Mouse (Mus musculus): ENCODE data around the gene Wfdc2. TPM values are rescaled to one million over a fixed set of nuclear protein-coding genes. Genes with fewer than 3 reads are reported as not detected.
A peak's percentile ranks its signal among the peaks of the same experiment; 100 is the strongest.

Gene Wfdc2
- polyA plus RNA-seq, 1 experiment from 2014 or later, result 1,354 TPM

DNA sequence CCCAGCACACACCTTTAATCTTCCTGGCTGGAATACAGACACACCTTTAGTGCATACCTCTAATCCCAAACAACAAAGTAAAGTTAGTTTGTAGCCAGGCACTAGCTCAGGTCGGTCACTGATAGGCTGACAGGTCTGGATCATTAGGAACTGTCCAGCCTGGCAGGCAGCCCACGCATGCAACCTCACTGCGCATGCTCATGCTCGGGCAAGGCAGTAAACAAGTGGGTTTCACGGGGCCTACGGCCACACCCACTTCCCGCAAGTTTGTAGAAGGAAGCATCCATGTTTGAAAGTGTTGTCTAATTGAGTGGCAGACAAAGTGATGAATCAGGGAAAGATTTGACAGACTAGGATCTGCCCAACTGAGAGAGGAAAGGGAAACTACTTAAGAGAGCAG, 19.6 kb upstream of the Wfdc2 start:
- H3K4me1 ChIP-seq (ENCODE audit: insufficient read depth, low read depth, low read length), result no peaks in the 10 kb centered on the region
- no peak overlapping the region for H3K4me3 ChIP-seq (ENCODE audit: low read depth, low read length)
- H3K9ac ChIP-seq (replicated peaks; ENCODE audit: low read depth), result no peak overlapping the region
- no peaks in the 10 kb centered on the region for H3K36me3 ChIP-seq (ENCODE audit: insufficient read depth, low read length)
- 71% methylated on average over 7 of the region's 7 CpGs for WGBS
- H3K9me3 ChIP-seq (ENCODE audit: low read length), result no peaks in the 10 kb centered on the region
- no peak overlapping the region for H3K27ac ChIP-seq (ENCODE audit: low read length)
- no peak for TF ChIP-seq CTCF (IDR thresholded peaks at IDR 0.05)
- TF ChIP-seq EP300 (IDR thresholded peaks at IDR 0.05), result no peak
- no peaks in the 10 kb centered on the region for H3K27me3 ChIP-seq (replicated peaks; ENCODE audit: insufficient read depth, low read length)
- DNase-seq (ENCODE audit: low spot score) (no peak), ATAC-seq (no peak)
- H3K4me2 ChIP-seq (replicated peaks; ENCODE audit: low read depth, low read length), result no peak overlapping the region

DNA sequence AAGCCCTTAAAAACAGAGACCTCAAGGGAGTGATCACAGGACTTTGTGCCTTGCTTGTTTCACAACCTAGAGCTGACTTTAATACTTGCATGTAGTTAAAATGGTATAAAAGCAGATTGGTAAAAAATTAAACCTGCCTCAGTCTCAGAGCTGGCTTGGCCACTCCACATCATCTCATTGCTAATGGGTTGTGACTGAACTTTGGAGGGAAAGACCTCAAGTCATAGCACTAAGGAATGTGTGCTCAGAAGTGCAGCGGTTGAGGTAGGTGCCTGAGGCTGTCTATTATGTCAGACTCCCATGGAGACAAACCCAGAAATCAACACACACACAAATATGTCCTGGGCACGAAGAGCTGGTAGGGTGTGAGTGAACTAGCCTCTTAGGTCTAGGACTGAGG, 18.5 kb upstream of the Wfdc2 start:
- 58% methylated on average over 2 of the region's 2 CpGs for WGBS
- no peak overlapping the region for H3K4me2 ChIP-seq (replicated peaks; ENCODE audit: low read depth, low read length)
- no peak overlapping the region for H3K9ac ChIP-seq (replicated peaks; ENCODE audit: low read depth)
- no peaks in the 10 kb centered on the region for H3K36me3 ChIP-seq (ENCODE audit: insufficient read depth, low read length)
- DNase-seq (ENCODE audit: low spot score) (no peak), ATAC-seq (0 out of 2 replicates have a peak, but pooled peaks have one; percentile 17)
- TF ChIP-seq CTCF (IDR thresholded peaks at IDR 0.05) (no peak), EP300 (IDR thresholded peaks at IDR 0.05) (no peak)
- no peaks in the 10 kb centered on the region for H3K4me1 ChIP-seq (ENCODE audit: insufficient read depth, low read depth, low read length)
- H3K9me3 ChIP-seq (ENCODE audit: low read length), result no peaks in the 10 kb centered on the region
- H3K4me3 ChIP-seq (ENCODE audit: low read depth, low read length), result no peak overlapping the region
- no peaks in the 10 kb centered on the region for H3K27me3 ChIP-seq (replicated peaks; ENCODE audit: insufficient read depth, low read length)
- no peak overlapping the region for H3K27ac ChIP-seq (ENCODE audit: low read length)

DNA sequence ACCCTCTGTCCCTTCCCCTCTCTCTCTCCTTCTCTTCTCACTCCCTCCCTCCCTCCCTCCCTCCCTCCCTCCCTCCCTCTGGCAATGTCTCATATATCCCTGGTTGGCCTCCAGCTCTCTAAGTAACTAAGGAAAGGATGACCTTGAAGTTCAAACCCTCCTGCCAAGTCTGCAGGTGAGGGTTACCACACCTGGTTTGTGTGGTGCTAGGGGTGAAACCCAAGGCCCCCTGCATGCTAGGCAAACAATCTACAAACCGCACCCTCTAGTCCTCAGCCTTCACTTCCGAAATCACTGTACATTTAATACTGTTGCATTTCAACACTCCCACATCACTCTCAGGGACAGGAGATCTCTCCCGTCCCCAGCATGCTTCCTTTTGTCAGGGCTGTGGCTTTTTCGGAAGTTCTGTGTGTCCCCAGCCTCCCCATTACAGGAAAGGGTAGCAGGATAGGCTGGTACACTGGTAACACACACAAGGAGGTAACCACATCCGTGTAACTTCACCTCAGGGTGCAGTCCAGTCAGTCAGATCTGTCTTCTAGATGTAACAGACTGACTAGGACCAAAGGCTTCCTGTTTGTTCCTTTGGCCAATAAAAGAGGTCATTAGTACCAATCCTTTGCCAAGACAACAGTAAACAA, 17.6 kb upstream of the Wfdc2 start:
- H3K4me2 ChIP-seq (replicated peaks; ENCODE audit: low read depth, low read length), result no peak overlapping the region
- H3K4me3 ChIP-seq (ENCODE audit: low read depth, low read length), result no peak overlapping the region
- no peak overlapping the region for H3K27ac ChIP-seq (ENCODE audit: low read length)
- no peaks in the 10 kb centered on the region for H3K36me3 ChIP-seq (ENCODE audit: insufficient read depth, low read length)
- H3K9ac ChIP-seq (replicated peaks; ENCODE audit: low read depth), result no peak overlapping the region
- no peaks in the 10 kb centered on the region for H3K9me3 ChIP-seq (ENCODE audit: low read length)
- 32% methylated on average over 5 of the region's 5 CpGs for WGBS
- H3K4me1 ChIP-seq (ENCODE audit: insufficient read depth, low read depth, low read length), result no peaks in the 10 kb centered on the region
- ATAC-seq (no peak), DNase-seq (ENCODE audit: low spot score) (peak; percentile 16)
- H3K27me3 ChIP-seq (replicated peaks; ENCODE audit: insufficient read depth, low read length), result no peaks in the 10 kb centered on the region
- TF ChIP-seq EP300 (IDR thresholded peaks at IDR 0.05) (no peak), CTCF (IDR thresholded peaks at IDR 0.05) (no peak)

DNA sequence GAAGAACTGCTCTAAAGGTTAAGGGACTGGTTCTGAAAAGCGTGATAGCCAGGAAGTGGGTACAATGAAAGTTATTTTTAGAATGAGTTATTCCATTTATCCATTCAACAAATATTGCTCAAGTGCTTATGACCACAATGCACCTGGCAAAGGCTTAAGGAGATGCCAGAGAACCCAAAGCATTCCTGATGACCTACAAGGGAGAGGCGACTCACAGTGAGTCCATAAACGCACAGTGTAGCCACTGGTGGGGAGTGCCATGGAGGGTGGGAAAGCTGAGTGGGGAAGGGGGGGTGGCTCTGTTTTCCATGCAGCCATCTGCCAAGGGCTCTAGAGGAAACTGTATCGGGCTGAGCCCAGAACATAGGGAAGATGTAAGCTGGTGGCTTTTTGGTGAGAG, 12.9 kb upstream of the Wfdc2 start:
- TF ChIP-seq CTCF (IDR thresholded peaks at IDR 0.05) (no peak), EP300 (IDR thresholded peaks at IDR 0.05) (peak; percentile 90)
- no peak overlapping the region for H3K4me2 ChIP-seq (replicated peaks; ENCODE audit: low read depth, low read length)
- ATAC-seq, result peak; percentile 93
- H3K9me3 ChIP-seq (ENCODE audit: low read length), result no peaks in the 10 kb centered on the region
- H3K4me1 ChIP-seq (ENCODE audit: insufficient read depth, low read depth, low read length), result no peaks in the 10 kb centered on the region
- H3K27ac ChIP-seq (ENCODE audit: low read length), result peak overlapping the region; percentile 66
- peak; percentile 84 for DNase-seq (ENCODE audit: low spot score)
- H3K27me3 ChIP-seq (replicated peaks; ENCODE audit: insufficient read depth, low read length), result no peaks in the 10 kb centered on the region
- WGBS, result 14% methylated on average over 4 of the region's 4 CpGs
- H3K4me3 ChIP-seq (ENCODE audit: low read depth, low read length), result no peak overlapping the region
- H3K36me3 ChIP-seq (ENCODE audit: insufficient read depth, low read length), result no peaks in the 10 kb centered on the region
- H3K9ac ChIP-seq (replicated peaks; ENCODE audit: low read depth), result no peak overlapping the region

DNA sequence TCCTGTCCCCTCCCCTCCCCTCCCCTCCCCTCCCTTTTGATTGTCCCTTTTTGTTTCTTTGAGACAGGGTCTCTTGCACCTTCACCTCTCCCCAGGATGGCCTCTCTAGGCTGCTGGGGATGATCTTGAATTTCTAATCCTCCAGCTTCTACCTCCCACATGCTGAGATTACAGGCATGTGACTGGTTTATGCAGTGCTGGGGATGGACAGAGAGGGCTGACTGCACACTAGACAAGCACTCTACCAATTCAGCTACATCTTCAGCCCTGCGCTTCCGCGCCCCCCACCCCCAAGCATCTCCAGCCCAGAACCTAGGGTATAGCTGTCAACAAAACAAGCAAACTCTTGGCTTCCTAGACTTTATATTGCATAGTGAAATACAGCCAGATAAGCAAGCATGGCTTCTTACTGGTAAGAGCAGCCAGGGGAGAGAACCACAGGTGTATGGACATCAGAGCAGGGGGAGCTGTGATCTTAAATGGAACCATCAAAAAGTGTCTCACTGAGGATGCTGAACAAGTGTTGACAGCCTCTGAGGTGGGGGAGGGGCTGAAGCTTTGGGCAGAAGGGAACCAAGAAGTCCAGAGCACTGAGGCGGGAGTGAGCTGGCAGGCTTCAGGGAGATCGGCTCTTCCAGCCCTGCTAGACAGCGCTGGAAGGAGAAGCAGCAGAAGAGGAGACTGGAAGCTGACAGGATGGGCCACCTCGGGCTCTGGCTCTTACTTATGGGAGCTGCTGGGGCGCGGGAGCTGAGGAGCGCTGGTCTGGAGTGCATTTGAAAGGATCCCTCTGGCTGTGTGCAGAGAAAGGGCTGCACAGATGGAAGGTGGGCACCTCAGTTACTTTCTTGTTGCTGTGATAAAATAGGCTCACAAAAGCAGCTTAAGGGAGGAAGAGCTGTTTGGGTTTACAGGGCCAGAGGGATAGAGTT, 12.0 kb upstream of the Wfdc2 start:
- Histone ChIP-seq H3K4me2 (replicated peaks; ENCODE audit: low read depth, low read length) (no peak overlapping the region), H3K27me3 (replicated peaks; ENCODE audit: insufficient read depth, low read length) (no peaks in the 10 kb centered on the region), H3K4me3 (ENCODE audit: low read depth, low read length) (no peak overlapping the region), H3K36me3 (ENCODE audit: insufficient read depth, low read length) (no peaks in the 10 kb centered on the region), H3K27ac (ENCODE audit: low read length) (no peak overlapping the region), H3K4me1 (ENCODE audit: insufficient read depth, low read depth, low read length) (no peaks in the 10 kb centered on the region), H3K9ac (replicated peaks; ENCODE audit: low read depth) (no peak overlapping the region), H3K9me3 (ENCODE audit: low read length) (no peaks in the 10 kb centered on the region)
- TF ChIP-seq CTCF (IDR thresholded peaks at IDR 0.05), result no peak
- no peak for TF ChIP-seq EP300 (IDR thresholded peaks at IDR 0.05)
- WGBS, result 30% methylated on average over 10 of the region's 10 CpGs
- ATAC-seq, result no peak
- no peak for DNase-seq (ENCODE audit: low spot score)

DNA sequence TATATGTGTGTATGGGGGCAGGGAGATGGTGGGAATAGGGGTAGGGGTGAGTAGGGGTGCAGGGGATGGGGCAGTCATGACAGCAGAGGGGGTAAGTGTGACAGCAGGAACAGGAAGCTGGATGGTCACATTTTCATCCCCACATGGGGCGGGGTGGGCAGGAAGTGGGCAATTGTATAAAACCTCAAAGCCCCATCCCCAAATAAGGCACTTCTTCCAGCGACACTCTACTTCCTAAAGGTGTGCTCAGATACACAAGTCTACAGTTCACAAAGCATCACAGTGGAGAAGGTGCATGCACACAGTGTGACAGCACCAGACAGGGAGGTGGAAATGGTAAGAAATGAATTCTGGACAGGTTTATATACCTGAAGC, 11.3 kb upstream of the Wfdc2 start:
- 69% methylated on average over 2 of the region's 2 CpGs for whole genome bisulfite sequencing
- H3K9me3 ChIP-seq (ENCODE audit: low read length), result no peaks in the 10 kb centered on the region
- H3K36me3 ChIP-seq (ENCODE audit: insufficient read depth, low read length), result no peaks in the 10 kb centered on the region
- no peak overlapping the region for H3K4me3 ChIP-seq (ENCODE audit: low read depth, low read length)
- H3K27ac ChIP-seq (ENCODE audit: low read length), result no peak overlapping the region
- ATAC-seq (no peak), DNase-seq (ENCODE audit: low spot score) (no peak)
- no peaks in the 10 kb centered on the region for H3K27me3 ChIP-seq (replicated peaks; ENCODE audit: insufficient read depth, low read length)
- no peak overlapping the region for H3K4me2 ChIP-seq (replicated peaks; ENCODE audit: low read depth, low read length)
- TF ChIP-seq CTCF (IDR thresholded peaks at IDR 0.05) (no peak), EP300 (IDR thresholded peaks at IDR 0.05) (no peak)
- H3K9ac ChIP-seq (replicated peaks; ENCODE audit: low read depth), result no peak overlapping the region
- H3K4me1 ChIP-seq (ENCODE audit: insufficient read depth, low read depth, low read length), result no peaks in the 10 kb centered on the region

Data from lung, postnatal 0 days (tissue).